ENCODE assay signal across 17 mouse cellular contexts in the genomic region with DNA sequence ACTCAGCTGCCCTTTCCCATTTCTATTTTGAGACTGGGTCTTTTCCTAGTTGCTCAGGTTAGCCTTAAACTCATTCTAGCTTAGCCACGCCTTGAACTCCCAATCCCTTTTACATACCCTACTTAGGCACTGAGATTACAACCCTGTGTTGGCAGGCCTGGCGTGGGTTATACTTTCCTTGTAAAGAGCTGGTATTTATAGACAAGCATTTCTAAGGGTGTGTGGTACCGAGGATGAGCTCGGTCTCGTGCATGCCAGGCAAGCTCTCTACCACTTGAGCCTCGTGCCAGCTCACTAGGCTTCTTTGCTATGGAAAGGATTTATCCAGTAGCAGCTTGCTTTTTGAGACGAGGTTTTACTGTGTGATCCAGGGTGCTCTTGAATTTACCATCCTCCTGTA. TPM values are rescaled to one million over a fixed set of nuclear protein-coding genes. Genes with fewer than 3 reads are reported as not detected.
"Had no signal": no experiment of that assay in that cellular context is flagged by ENCODE, and none has a peak within 500 bp of the region (broad histone marks: within the 10 kb centered on the region; RNA-seq: fewer than 3 reads in every experiment).

No protein-coding gene starts in this region.

- H3K9ac ChIP-seq: lung, embryonic 15.5 days; midbrain, embryonic 13.5 days; midbrain, embryonic 15.5 days; neural tube, embryonic 12.5 days; stomach, embryonic 15.5 days had no signal

- ATAC-seq: lung, postnatal 0 days; midbrain, embryonic 13.5 days; midbrain, embryonic 15.5 days had no signal

- H3K27ac ChIP-seq: lung, embryonic 15.5 days; macrophage; midbrain, embryonic 13.5 days; midbrain, embryonic 15.5 days; neural tube, embryonic 12.5 days; stomach, embryonic 15.5 days; stomach, postnatal 0 days had no signal

- H3K27me3 ChIP-seq: lung, embryonic 15.5 days; megakaryocyte, embryonic 14.5 days; midbrain, embryonic 13.5 days; midbrain, embryonic 15.5 days; neural tube, embryonic 12.5 days; stomach, embryonic 15.5 days had no signal

- H3K4me3 ChIP-seq: lung, embryonic 15.5 days; megakaryocyte, embryonic 14.5 days; midbrain, embryonic 13.5 days; midbrain, embryonic 15.5 days; neural tube, embryonic 12.5 days; stomach, embryonic 15.5 days had no signal

- H3K4me2 ChIP-seq: lung, embryonic 15.5 days; midbrain, embryonic 11.5 days; midbrain, embryonic 13.5 days; midbrain, embryonic 15.5 days; neural tube, embryonic 12.5 days; stomach, embryonic 15.5 days had no signal

- H3K9me3 ChIP-seq: lung, embryonic 15.5 days; megakaryocyte, embryonic 14.5 days; midbrain, embryonic 13.5 days; midbrain, embryonic 15.5 days; neural tube, embryonic 12.5 days; stomach, embryonic 15.5 days had no signal

- DNase-seq: lung, postnatal 14 days; lung, postnatal 36 days; right cerebral cortex, postnatal 14 days; thymus, adult 2 months; thymus, postnatal 25 days; thymus, postnatal 4 days had no signal

RNA-seq across cellular contexts. Expression of gene 4930579G24Rik, which starts 33.4 kb away (rescaled TPM):
- total RNA-seq: monocyte, adult 5-6 weeks had no signal
